Mouse (Mus musculus) small intestine, adult 2 months (tissue): Measurements from ENCODE around the gene Abca16. TPM values are rescaled to one million over a fixed set of nuclear protein-coding genes. Genes with fewer than 3 reads are reported as not detected.

ENCODE experiments used
- H3K27ac ChIP-seq: fragments of 200-500 bp; 2 replicates; pipeline ENCODE4 v1.5.1; 2012; ENCODE audit warnings: low read depth, low read length, control low read depth, inconsistent platforms; ENCODE audit not compliant: insufficient read depth
- H3K27me3 ChIP-seq: fragments of 200-500 bp; 2 replicates; pipeline ENCODE4 v1.6.1; 2012; ENCODE audit warnings: mild to moderate bottlenecking, moderate library complexity, low read length, inconsistent platforms; ENCODE audit not compliant: control insufficient read depth, insufficient read depth
- H3K36me3 ChIP-seq: fragments of 200-500 bp; 2 replicates; pipeline ENCODE4 v1.6.1; 2012; ENCODE audit warnings: mild to moderate bottlenecking, low read length, control low read depth, inconsistent platforms; ENCODE audit not compliant: control insufficient read depth, insufficient read depth
- H3K4me1 ChIP-seq: fragments of 200-500 bp; 2 replicates; pipeline ENCODE4 v1.6.1; 2012; ENCODE audit warnings: low read length, inconsistent platforms, mixed read lengths; ENCODE audit not compliant: control insufficient read depth, insufficient read depth, insufficient read length
- H3K4me3 ChIP-seq: fragments of 200-500 bp; 2 replicates; pipeline ENCODE4 v1.5.1; 2012; ENCODE audit warnings: low read depth, mild to moderate bottlenecking, control low read depth, inconsistent platforms, low read length, moderate library complexity
- CTCF ChIP-seq: fragments of 200-500 bp; IDR thresholded peaks from 2 replicates; pipeline ENCODE4 v1.5.1; 2012; ENCODE audit warnings: low read depth, mild to moderate bottlenecking, control low read depth, inconsistent platforms, low read length, moderate library complexity, mixed read lengths; ENCODE audit not compliant: insufficient replicate concordance, insufficient read length; ENCODE audit errors: extremely low read depth
- POLR2A ChIP-seq: fragments of 200-500 bp; IDR thresholded peaks from 2 replicates; pipeline ENCODE4 v1.6.1; 2012; ENCODE audit warnings: low read depth, mild to moderate bottlenecking, control low read depth, inconsistent platforms, low read length, moderate library complexity
- WGBS: fragments of 180-500 bp; shearing (Covaris S2); methylation state at CpG from one replicate; pipeline ENCODE4 v1.1.7; 2018; 5-methylcytosine and 5-hydroxymethylcytosine counted together
- polyA plus RNA-seq: library from polyadenylated mRNA; depleted of rRNA; stranded (reverse); fragments of >200 nt; gene quantifications from 2 replicates; pipeline ENCODE4 v1.2.3, GENCODE M21; 2012; rRNA removed

Abca16 gene
- polyA plus RNA-seq, 1 experiment, result not detected

GRCm38 (mm10) chr7:120552479-120553180 is 143.2 kb downstream of the Abca16 start:
- H3K4me3 ChIP-seq, result no peak overlapping the region
- H3K36me3 ChIP-seq, result no peaks in the 10 kb centered on the region
- no peaks in the 10 kb centered on the region for H3K4me1 ChIP-seq
- TF ChIP-seq POLR2A, result no peak
- no peak for TF ChIP-seq CTCF
- WGBS, result 56% methylated on average over 12 of the region's 12 CpGs
- no peaks in the 10 kb centered on the region for H3K27me3 ChIP-seq
- H3K27ac ChIP-seq, result no peak overlapping the region

- TF ChIP-seq POLR2A (no peak), CTCF (no peak)
- no peaks in the 10 kb centered on the region for H3K4me1 ChIP-seq
- H3K27me3 ChIP-seq, result no peaks in the 10 kb centered on the region
- 59% methylated on average over 12 of the region's 12 CpGs for WGBS
- H3K27ac ChIP-seq, result no peak overlapping the region
- H3K4me3 ChIP-seq, result no peak overlapping the region
- no peaks in the 10 kb centered on the region for H3K36me3 ChIP-seq
Measured at GRCm38 (mm10) chr7:120553181-120553551, 143.7 kb downstream of the Abca16 start.

- H3K27ac ChIP-seq, result no peak overlapping the region
- TF ChIP-seq POLR2A (no peak), CTCF (no peak)
- no peaks in the 10 kb centered on the region for H3K36me3 ChIP-seq
- no peak overlapping the region for H3K4me3 ChIP-seq
- H3K4me1 ChIP-seq, result no peaks in the 10 kb centered on the region
- WGBS, result 33% methylated on average over 8 of the region's 8 CpGs
- no peaks in the 10 kb centered on the region for H3K27me3 ChIP-seq
Measured at GRCm38 (mm10) chr7:120567366-120567765, 157.9 kb downstream of the Abca16 start.

GRCm38 (mm10) chr7:120576520-120576919 is 167.1 kb downstream of the Abca16 start:
- no peaks in the 10 kb centered on the region for H3K27me3 ChIP-seq
- no peaks in the 10 kb centered on the region for H3K36me3 ChIP-seq
- H3K4me1 ChIP-seq, result no peaks in the 10 kb centered on the region
- no peak overlapping the region for H3K4me3 ChIP-seq
- TF ChIP-seq CTCF (no peak), POLR2A (no peak)
- 67% methylated on average over 3 of the region's 3 CpGs for WGBS
- no peak overlapping the region for H3K27ac ChIP-seq

Other genes with a start within 250 kb of the Abca16 start
- 7.3 and 20.9 TPM in 2 replicates for gene Anks4b, start 235.8 kb upstream of the Abca16 start, polyA plus RNA-seq
- 1.7 and 2.0 TPM in 2 replicates for gene Crym, start 207.5 kb upstream of the Abca16 start, polyA plus RNA-seq
- gene Abca14, start 205.7 kb upstream of the Abca16 start, polyA plus RNA-seq, result 0.03 and 0.20 TPM in 2 replicates
- gene Abca15, start 81.0 kb upstream of the Abca16 start, polyA plus RNA-seq, result not detected in 2 replicates
- 40.2 and 62.7 TPM in 2 replicates for gene Uqcrc2, start 225.5 kb downstream of the Abca16 start, polyA plus RNA-seq